Mouse (Mus musculus): ENCODE results near the gene Ppp1r13b.

Gene Ppp1r13b

DNA sequence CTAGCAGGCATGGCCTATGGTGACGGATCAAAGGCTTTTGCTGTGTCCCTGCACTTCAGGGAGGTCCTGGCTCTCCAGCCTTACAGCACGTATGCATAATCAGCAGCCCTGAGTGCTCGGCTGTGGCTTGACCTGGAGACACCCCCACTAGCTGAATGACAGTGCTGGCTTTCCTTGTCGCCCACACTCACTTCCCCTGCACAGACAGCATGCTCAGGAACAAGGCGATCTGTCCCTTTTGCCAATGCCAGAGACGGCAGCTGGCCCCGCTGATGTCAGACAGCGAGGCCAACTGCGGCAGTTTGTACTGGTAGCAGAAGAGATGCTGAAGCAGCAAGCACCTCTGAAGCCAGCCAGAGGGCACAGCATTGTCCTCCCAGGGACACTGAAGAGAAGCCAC is 12.1 kb upstream of the Ppp1r13b start:
- peak; percentile 34 to 69 for DNase-seq (ENCODE audit: low spot score in 2 of 2)

DNA sequence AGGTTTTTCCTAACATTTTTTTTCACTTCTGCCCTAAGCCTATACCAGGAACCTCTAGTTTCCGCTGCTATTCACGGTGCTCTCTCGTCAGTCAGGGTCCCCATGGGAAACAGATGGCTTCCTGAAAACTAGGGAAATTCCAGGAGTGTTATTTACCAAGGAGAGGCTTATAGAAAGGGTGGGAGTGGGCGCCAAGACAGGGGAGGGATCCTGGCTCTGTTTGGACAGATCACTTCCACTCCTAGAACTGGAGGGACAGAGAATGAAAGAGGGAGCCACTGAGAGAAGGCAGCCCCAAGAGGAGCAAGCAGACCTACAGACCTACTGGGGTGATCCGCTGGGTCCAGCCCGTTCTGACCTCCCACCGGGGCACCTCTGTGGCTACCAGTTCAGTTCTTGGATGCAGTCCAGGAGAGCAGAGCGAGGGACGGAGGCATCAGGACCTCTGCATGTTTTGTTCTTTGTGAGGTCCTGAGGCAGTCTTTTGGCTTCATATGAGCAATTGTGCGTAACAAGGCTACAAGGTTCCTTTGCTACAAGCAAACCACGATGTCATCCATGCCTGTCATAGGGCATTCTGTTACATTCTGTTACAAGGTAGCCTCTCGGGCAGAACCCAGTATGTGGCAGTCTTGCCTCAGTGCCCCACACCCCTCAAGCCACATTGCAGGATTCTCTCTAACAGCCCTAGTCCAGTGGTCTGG is 8.8 kb upstream of the Ppp1r13b start:
- DNase-seq (ENCODE audit: low spot score in 2 of 2) = no peak

DNA sequence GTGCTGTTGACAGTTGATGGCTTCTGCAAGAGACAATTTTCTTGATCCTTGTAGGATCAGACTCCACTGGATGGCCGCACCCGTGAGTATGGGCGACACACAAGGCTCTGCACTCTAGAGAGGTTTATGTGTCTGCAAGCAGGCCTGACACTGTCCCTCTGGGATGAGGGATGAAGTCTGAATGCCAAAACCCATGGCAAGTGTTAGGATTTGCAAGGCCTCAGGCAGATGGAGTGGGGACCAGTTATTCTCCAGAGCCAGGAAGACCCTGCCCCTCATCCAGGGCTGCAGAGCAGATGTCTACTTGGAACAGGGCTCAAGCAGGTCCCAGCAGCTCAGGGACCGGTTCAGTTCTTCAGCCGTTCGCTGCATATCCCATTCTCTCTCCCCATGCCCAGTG is 7.9 kb upstream of the Ppp1r13b start:
- DNase-seq (ENCODE audit: low spot score in 2 of 2) = no peak

DNA sequence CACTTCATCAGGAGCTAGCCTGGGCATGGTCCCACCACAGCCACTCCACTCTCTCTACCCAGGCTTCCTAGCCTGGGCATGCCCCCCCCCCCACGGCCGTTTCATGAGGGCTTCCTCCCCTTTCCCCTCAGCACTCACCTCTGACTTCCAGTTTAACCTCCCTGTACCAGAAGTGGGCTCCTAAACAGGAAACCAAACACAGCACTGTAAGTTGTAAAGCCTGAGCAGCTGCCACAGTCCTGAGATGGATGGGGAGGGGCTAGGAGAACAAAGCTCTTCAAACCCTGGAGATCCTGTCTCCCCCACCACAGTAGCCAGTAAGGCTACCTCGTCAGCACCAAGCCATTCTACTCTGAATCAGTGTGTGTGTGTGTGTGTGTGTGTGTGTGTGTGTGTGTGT is 6.1 kb upstream of the Ppp1r13b start:
- no peak for DNase-seq (ENCODE audit: low spot score in 2 of 2)

DNA sequence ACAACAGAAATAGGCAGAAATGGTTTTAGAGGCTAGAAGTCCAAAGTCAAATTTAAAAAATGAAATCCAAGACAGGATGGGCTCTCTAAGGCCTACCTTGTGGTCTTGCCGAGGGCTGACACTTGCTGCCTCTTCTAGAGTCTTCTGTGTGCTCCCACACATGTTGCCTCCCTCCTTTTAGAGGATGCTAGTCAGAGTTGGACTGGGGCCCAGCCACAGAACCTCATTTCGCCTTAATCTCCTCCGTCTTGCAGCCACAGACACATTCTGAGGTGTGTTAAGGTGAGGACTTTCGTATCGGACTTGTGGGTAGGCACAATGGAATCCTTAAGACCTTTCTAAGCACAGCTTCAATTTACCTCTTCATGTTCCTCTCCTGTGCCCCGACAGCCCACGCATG is 4.9 kb upstream of the Ppp1r13b start:
- DNase-seq (ENCODE audit: low spot score in 2 of 2) = no peak

DNA sequence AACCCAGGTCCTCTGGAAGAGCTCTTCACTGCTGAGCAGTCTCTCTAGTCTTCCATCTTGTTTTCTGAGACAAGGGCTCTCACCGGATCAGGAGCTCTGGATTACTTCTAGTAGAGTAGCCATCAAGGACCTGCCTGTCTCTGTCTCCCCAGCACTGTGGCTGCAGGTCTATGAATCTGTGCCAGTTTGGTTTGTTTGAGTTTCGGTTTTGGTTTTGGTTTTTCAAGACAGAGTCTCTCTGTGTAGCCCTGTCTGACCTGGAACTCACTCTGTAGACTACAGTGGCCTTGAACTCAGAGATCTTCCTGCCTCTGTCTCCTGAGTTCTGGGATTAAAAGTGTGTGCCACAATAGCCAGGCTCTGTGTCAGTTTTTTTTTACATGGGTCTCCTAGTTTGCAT is 3.9 kb upstream of the Ppp1r13b start:
- DNase-seq (ENCODE audit: low spot score in 2 of 2) = no peak

DNA sequence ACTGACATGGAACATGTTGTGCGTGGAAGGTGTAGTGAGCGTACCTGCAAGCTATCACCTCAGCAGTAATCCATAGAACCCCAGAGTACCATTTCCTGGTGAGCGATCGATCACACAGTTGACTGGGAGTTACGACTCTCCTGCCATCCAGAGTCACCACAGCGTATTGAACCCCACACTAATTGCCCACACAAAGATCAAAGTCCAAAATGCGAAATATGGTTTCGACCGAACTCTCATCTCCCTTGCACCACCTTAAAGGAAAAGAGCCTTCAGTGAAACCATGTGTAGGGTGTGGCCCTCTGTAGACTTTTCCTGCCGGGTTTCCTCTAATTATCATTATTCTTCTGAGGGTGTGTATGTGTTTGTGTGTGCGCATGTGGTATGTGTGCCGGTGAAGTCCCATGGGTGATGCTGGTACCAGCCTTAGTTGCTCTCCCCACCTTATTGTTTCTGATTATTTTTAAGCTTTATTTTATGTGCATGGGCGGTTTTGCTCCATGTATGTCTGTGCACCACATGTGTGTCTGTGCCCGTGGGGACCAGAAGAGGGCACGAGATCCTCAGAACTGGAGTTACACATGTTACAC is 3.4 kb upstream of the Ppp1r13b start:
- DNase-seq (ENCODE audit: low spot score in 2 of 2) = no peak

DNA sequence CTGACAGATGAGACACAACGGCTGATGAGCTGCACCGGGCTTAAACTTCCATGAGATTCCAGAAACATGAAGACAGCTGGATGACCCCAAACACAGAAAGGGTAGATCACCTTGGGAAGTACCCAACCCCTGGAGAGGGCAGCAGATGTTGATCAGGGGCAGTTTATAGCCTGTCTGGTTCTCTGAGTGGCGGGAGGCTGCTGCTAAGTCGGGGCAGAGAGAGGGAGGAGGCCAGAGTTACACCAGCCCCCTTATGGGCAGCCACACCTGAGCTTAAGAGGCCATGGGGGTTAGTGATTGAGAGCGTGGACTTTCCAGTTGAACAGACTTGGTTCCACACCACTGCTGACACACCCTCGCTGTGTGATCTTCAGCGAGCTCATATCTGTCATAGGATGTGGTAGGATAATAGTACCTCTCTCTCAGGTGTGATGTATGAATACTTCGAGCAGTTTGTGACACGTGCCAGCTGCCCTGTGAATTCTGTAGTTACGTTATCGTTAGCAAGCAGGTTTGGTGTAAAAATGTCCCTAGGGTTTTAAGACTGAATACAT is 1.2 kb upstream of the Ppp1r13b start:
- no peak for DNase-seq (ENCODE audit: low spot score in 2 of 2)

DNA sequence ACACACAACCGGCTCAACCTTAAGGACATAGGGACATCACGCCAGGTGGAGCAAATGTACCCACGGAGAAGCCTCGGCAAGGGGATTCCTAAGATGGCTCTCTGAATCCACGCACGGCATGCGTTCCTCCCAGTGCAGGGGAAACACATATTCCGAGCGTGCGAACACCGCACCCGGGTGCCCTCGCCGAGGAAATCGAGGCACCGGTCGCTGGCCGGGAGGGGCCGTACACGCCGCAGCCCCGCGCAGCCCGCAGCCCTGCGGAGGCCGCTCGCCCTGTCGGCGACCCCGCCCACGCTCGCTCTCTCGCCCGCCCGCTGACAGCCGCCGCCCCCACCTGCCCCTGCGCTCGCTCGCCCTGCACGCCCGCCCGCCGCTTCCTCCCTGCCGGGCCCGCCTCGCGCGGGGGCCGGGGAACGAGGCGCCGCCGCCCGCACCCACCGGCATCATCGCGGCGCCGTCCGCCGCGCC is 454 bp downstream of the Ppp1r13b start:
- peak; percentile 27 to 38 for DNase-seq (ENCODE audit: low spot score in 2 of 2)

DNA sequence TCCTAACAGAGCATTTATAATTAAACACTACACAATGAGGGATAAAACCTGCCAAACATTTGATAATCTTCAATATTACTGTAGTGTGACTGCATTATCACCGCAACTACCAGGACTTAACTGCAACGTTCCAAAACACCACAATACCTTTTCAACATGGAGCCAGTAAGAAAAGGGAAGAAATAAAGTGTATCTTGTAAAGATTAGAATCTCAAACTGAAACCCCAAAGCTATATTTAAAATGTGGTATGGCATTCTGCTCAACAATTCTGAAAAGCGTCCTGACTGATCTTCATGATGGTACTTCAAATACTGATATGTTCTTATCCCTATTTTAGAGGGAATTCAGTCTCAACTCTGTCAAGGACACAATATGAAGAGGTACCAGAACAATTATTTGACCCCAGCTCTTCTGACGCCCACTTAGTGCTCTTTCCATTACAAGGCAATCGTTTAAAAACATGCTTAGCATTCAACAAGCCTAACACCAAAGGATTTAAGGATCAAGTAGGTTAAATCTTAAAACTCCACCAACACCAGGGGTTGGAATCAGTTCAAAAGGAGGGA is 1.5 kb downstream of the Ppp1r13b start:
- no peak for DNase-seq (ENCODE audit: low spot score in 2 of 2)

DNA sequence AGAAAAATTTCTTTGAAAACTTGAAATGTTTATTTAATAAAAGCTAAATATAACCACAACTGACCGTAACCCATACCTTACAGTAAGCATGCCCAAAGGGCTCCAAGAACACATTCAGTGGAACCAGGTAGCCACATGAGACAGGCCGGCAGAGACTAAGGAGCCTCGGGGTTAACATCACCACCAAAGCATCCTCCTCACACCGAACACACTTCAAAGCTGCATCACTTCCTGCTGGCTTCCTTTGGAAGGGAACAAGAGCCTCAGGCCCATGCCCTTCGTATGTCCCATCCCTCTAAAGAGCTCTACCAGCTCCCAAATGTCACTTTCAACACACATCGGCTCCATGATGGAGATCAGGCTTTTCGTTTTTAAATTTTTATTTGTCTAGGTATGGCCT is 5.4 kb downstream of the Ppp1r13b start:
- DNase-seq (ENCODE audit: low spot score in 2 of 2) = no peak

DNA sequence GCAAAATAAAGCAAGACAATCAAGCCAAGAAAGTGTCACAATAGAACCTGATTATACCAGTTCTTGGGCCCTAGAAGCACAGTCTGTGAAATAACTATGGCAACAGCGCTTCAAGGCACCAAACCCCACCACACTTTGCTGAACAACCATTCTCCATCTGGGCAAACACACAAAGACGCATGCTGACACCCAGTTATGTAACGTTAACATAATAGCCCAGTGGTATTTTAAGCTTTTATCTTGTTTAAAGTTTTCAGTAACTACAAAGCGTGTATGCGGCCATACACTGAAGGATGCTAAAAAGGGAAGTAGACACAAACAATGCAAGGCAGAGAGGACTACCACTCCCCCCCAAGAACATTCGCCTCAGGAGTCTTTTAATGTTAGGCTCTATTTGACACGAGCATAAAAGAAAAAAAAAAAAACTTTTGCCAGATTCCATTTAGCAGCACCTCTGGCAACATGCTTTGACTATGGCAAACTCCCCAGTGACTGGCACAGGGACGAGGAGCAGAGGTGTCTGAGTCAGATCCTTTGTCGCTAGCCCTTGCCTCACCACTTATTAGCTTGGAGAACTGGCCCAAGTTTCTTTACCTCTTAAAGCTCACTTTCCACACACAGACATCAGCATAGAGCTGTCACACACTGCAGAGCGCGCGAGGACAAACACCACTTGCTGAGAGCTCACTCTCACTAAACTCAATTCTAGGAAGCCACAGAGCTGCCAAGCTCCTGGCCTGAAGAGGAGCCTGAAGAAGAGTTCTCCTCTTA is 6.6 kb downstream of the Ppp1r13b start:
- peak; percentile 43 to 49 for DNase-seq (ENCODE audit: low spot score in 2 of 2)

DNA sequence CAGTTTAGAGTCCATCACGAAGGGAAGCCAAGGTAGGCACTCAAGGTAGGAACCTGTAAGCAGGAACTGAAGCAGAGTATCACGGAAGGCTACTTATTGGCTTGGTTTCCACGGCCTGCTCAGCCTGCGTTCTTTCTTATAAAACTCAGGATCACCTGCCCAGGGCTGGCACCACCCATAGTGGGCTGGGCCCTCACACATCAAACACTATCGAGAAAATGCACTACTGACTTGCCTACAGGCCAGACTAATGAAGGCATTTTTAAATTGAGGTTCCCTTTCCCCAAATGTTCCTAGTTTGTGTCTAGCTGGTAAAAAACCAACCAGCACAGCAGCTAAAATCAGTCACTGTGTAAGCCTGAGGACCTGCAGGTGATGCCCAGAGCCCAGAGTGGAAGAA is 8.3 kb downstream of the Ppp1r13b start:
- DNase-seq (ENCODE audit: low spot score in 2 of 2) = no peak

DNA sequence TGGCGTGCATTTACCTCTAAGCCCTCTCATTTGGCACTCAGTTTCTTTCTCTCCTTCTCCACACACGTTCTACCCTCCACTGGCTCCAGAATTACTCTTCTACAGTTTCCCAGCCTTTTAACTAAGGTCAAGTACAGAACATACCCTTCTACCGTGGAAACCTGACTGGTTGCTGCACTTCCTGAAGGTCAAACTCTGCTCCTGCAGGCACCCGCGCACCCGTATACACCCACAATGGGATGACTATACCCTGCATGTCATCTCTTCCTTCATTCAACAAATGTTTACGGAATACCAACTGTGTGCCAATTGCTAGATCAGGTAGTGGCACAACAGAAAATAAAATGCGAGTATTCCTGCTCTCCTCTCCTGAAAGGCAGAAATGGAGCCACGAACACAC is 9.2 kb downstream of the Ppp1r13b start:
- no peak for DNase-seq (ENCODE audit: low spot score in 2 of 2)

DNA sequence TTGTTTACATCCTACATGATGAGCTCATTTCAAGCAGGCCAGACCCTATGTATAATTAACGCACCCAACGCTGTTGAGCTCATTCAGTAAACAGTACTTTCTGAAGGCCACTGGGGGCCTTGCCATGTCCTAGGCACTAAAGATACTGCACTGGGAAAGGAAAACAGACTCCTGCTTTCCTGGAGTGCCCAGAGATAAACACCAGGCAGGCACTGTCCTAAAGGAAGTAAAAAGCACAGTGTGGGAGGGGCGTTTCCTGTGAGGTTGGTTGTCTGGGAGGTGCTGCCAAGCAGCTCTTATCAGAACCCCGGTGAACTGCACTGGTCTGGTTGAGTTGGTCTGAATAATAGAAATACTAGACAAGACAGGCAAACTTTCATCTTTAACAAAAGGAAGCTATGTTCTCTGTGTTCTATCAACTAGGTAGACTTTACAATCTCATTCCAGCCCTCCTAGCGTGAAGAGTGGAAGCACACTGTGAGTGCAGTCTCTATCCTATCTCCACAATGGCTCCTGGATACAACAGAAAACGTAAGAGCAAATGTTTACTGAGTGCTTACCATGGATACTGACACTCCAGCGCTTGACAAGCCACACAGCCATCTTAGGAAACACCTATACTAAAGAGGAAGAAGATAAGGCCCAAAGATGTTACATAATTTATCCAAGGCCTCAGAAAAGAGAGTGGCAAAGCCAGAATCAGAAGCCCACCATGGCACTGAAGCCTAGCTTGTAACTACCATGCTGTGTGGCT is 10.8 kb downstream of the Ppp1r13b start:
- DNase-seq (ENCODE audit: low spot score in 2 of 2) = no peak

DNA sequence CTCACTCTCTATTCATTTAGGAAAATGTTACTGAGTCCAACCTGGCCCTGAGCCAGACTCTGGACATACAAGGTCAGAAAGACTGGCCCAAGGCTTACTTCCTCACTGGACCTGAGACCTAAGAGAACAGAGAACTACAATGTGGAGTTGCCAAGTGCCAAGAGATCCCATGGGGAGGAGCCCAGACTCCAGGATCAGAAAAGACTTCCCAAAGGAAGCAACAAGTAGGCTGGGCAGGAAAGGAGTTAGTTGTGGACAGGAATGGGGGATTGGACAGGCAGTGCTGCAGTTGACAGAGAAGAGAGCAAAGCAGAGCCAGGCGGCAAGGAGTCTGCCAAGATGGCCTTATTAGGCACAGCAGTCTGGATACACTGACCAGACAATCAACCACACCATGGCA is 13.8 kb downstream of the Ppp1r13b start:
- DNase-seq (ENCODE audit: low spot score in 2 of 2) = no peak

DNA sequence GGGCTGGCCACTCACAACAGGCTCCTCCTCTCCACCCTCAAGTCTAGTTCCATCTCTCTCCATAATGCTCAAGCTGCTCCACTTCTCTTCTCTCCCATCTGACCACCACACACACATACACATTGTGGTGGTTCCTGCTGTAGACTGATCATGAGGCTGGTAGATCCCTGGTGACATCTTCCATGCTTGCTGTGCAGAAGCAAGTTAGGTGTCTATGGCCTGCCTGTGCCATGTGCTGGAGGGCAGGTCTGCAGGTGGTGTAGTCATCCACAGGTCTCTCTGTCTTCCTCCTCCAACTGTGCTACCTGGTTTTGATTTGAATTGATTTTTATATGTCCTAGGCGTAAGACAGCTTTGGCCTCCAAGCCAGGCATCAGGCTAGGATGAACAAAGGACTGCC is 14.9 kb downstream of the Ppp1r13b start:
- no peak for DNase-seq (ENCODE audit: low spot score in 2 of 2)

DNA sequence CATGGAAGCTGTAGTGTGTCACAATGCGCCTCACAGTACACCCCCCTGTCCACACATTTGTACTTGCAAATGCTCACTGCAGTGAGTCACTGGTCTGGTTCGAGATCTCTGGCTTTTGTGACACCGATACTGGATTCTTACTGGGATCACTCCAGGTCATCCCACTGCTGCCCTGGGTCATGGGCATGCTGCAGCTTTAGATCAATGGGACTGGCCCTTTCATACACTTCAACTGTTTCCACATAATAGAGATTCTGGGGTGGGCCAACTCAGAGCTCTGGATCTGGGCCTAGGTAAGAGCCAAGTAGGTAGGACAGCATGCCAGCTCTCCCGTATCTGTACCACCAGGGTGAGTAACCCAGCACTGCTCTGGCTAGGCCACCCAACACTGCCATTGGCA is 16.1 kb downstream of the Ppp1r13b start:
- no peak for DNase-seq (ENCODE audit: low spot score in 2 of 2)

DNA sequence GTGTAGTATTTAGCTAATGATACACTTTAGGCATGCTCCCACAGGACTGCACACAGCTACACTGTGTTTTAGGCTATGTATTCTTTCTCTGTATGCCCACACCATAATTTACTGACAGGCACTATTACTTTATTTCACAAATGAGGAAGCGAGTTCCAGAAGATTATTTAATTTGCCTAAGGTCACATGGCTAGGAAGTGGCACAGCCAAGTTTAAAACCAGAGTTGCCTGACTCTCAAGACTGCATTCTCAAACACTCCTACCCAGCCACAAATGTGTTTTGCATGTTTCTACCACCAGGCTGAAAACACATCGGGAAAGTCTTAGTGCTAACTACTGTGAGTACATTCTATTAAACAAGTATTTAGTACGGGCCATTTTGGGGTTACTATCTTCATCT is 18.7 kb downstream of the Ppp1r13b start:
- no peak for DNase-seq (ENCODE audit: low spot score in 2 of 2)

DNA sequence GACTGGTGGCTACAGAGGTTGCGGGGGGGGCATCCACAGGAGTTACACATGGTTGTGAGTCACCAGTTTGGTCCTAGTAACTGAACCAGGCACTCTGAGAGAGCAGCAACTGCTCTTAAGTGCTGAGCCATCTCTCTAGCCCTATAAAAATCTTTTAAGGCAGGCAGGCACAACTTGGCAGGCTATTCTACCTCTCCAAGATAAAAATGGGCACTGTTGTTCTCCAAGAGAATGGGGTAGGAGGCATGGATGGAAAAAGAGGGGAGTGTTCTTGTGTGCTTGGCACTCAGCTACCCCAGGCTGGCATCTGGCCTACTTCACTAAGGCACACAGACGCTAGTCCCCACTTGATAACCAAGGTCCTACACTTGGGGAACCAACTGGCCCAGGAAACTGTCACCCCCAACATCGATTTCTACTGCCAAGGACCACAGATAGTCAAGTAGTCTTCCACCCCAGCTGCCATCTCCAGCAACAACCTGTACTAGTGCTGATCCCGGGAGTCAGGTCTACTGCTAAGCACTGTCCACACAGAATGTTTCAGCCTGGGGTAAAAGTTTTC is 19.5 kb downstream of the Ppp1r13b start:
- DNase-seq (ENCODE audit: low spot score in 2 of 2) = no peak

DNA sequence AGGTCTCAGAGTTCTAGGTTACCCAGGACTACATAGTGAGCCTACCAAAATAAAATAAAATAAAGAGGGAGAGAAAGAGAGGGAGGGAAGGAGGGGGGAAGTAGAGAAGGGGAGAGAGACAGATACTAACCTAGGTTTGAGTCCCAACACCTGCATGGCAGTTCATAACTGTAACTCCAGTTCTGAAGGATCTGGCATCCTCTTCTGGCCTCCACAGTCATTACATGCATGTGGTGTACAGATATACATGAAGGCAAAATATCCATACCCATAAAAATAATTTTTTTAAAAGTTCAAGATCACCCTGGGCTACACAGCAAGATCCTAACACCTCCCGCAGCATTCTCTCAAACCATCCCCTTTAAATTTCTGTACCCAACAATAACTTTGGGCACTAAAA is 20.9 kb downstream of the Ppp1r13b start:
- DNase-seq (ENCODE audit: low spot score in 2 of 2) = no peak
